Mouse (Mus musculus): Measurements from ENCODE around the gene Vgll2. TPM values are rescaled to one million over a fixed set of nuclear protein-coding genes. Genes with fewer than 3 reads are reported as not detected.
A peak's percentile ranks its signal among the peaks of the same experiment; 100 is the strongest.

Gene Vgll2
- polyA plus RNA-seq, 1 experiment from 2014 or later, result 1.2 TPM

- no peak overlapping the region for H3K9ac ChIP-seq (ENCODE audit: low read depth, low read length)
- no peak for ATAC-seq (ENCODE audit: low FRiP score)
- H3K36me3 ChIP-seq (ENCODE audit: control insufficient read depth, insufficient read depth, low read length), result no peaks in the 10 kb centered on the region
- no peak for DNase-seq (ENCODE audit: low spot score)
- no peak overlapping the region for H3K4me2 ChIP-seq (replicated peaks; ENCODE audit: low read depth, low read length)
- no peak overlapping the region for H3K27ac ChIP-seq (ENCODE audit: low read depth, low read length)
- H3K27me3 ChIP-seq (ENCODE audit: control insufficient read depth, insufficient read depth, low read length), result no peaks in the 10 kb centered on the region
- H3K4me3 ChIP-seq (ENCODE audit: low read depth, low read length), result no peak overlapping the region
- 70% methylated on average over 1 of the region's 1 CpGs for WGBS
- no peaks in the 10 kb centered on the region for H3K4me1 ChIP-seq (replicated peaks; ENCODE audit: control insufficient read depth, insufficient read depth, low read length)
- H3K9me3 ChIP-seq (ENCODE audit: control insufficient read depth, low read length), result no peaks in the 10 kb centered on the region
These were observed 17.1 kb downstream of the Vgll2 start for GRCm38 (mm10) chr10:52039392-52039791.

GRCm38 (mm10) chr10:52043086-52043485, 20.8 kb downstream of the Vgll2 start:
- ATAC-seq (ENCODE audit: low FRiP score) (no peak), DNase-seq (ENCODE audit: low spot score) (no peak)
- WGBS, result 72% methylated on average over 5 of the region's 5 CpGs
- no peak overlapping the region for H3K4me3 ChIP-seq (ENCODE audit: low read depth, low read length)
- H3K9ac ChIP-seq (ENCODE audit: low read depth, low read length), result no peak overlapping the region
- no peaks in the 10 kb centered on the region for H3K27me3 ChIP-seq (ENCODE audit: control insufficient read depth, insufficient read depth, low read length)
- no peaks in the 10 kb centered on the region for H3K36me3 ChIP-seq (ENCODE audit: control insufficient read depth, insufficient read depth, low read length)
- H3K9me3 ChIP-seq (ENCODE audit: control insufficient read depth, low read length), result no peaks in the 10 kb centered on the region
- no peak overlapping the region for H3K27ac ChIP-seq (ENCODE audit: low read depth, low read length)
- no peaks in the 10 kb centered on the region for H3K4me1 ChIP-seq (replicated peaks; ENCODE audit: control insufficient read depth, insufficient read depth, low read length)
- no peak overlapping the region for H3K4me2 ChIP-seq (replicated peaks; ENCODE audit: low read depth, low read length)

- H3K4me3 ChIP-seq (ENCODE audit: low read depth, low read length), result no peak overlapping the region
- H3K27me3 ChIP-seq (ENCODE audit: control insufficient read depth, insufficient read depth, low read length), result no peaks in the 10 kb centered on the region
- ATAC-seq (ENCODE audit: low FRiP score), result no peak
- no peaks in the 10 kb centered on the region for H3K36me3 ChIP-seq (ENCODE audit: control insufficient read depth, insufficient read depth, low read length)
- H3K27ac ChIP-seq (ENCODE audit: low read depth, low read length), result no peak overlapping the region
- WGBS, result 74% methylated on average over 3 of the region's 3 CpGs
- H3K4me2 ChIP-seq (replicated peaks; ENCODE audit: low read depth, low read length), result no peak overlapping the region
- no peak for DNase-seq (ENCODE audit: low spot score)
- H3K9me3 ChIP-seq (ENCODE audit: control insufficient read depth, low read length), result no peaks in the 10 kb centered on the region
- H3K9ac ChIP-seq (ENCODE audit: low read depth, low read length), result no peak overlapping the region
- H3K4me1 ChIP-seq (replicated peaks; ENCODE audit: control insufficient read depth, insufficient read depth, low read length), result no peaks in the 10 kb centered on the region
These were observed 26.0 kb downstream of the Vgll2 start for GRCm38 (mm10) chr10:52048287-52048686.

- Histone ChIP-seq H3K4me1 (replicated peaks; ENCODE audit: control insufficient read depth, insufficient read depth, low read length) (no peaks in the 10 kb centered on the region), H3K4me3 (ENCODE audit: low read depth, low read length) (no peak overlapping the region), H3K4me2 (replicated peaks; ENCODE audit: low read depth, low read length) (no peak overlapping the region), H3K36me3 (ENCODE audit: control insufficient read depth, insufficient read depth, low read length) (no peaks in the 10 kb centered on the region), H3K27ac (ENCODE audit: low read depth, low read length) (no peak overlapping the region), H3K9me3 (ENCODE audit: control insufficient read depth, low read length) (no peaks in the 10 kb centered on the region), H3K9ac (ENCODE audit: low read depth, low read length) (no peak overlapping the region), H3K27me3 (ENCODE audit: control insufficient read depth, insufficient read depth, low read length) (no peaks in the 10 kb centered on the region)
- peak; percentile 65 for DNase-seq (ENCODE audit: low spot score)
- peak; percentile 65; the same call in 1 of the 2 replicates for ATAC-seq (ENCODE audit: low FRiP score)
These were observed 50.2 kb downstream of the Vgll2 start for GRCm38 (mm10) chr10:52072482-52072881.

Other genes starting within 250 kb of the Vgll2 start
- 0.03 TPM in 1 of 2 replicates, not detected in the other for gene Ros1, start 172.7 kb downstream of the Vgll2 start, polyA plus RNA-seq (2014; fragmentation: Nextera tagmentation; extraction: Ambion mirVana)
- gene Dcbld1, start 211.1 kb downstream of the Vgll2 start, polyA plus RNA-seq (2014; fragmentation: Nextera tagmentation; extraction: Ambion mirVana), result 18.8 and 22.5 TPM in 2 replicates

All from hindbrain, embryonic 11.5 days (tissue).